Mouse (Mus musculus): ENCODE results near the gene Ldb3.

Gene Ldb3

DNA sequence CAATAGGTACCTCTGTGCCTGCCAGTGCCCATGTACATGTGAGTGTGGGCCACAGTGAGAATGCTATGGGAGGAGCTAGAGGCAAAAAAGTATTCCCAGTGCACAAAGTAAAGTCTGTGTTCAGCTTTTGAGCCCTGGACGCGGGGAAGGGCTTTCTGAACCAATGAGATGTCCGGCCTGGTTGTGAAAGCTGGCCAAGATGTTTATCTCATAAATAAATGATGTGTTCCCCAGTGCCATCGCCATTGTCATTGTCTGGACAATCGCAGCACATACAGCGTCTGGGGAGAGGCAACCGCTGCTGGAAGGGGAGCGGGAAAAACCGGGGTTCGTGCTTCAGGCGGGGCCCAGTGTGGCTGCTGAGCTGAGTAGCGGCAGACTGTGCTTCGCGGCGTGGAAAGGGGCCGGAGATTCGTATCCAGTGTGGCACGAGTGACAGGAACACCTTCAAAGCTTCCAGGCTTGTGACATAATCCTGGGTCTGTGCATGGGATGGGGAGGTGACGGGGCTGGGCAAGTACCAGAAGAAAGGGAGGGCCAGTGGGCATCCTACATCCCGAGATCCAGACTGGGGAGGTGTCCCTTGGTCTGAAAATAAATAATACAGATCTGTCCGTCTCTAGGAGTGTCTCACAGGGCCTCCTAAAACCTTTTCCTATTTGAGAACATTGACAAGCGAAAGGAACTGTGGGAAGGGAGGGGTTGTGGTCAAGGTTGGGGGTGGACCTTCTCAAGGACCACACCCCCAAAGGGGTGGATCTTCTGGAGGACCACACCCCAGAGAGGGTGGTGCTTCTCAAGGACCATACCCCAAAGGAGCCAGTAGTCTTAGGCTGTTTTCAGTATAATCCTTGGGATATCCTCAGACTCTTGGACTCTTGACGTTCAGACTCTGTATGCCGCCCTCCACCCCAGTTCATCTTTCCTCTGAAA lies 2.5 kb upstream of the Ldb3 start:
- DNase-seq (ENCODE audit: low spot score in 2 of 2): no peak

DNA sequence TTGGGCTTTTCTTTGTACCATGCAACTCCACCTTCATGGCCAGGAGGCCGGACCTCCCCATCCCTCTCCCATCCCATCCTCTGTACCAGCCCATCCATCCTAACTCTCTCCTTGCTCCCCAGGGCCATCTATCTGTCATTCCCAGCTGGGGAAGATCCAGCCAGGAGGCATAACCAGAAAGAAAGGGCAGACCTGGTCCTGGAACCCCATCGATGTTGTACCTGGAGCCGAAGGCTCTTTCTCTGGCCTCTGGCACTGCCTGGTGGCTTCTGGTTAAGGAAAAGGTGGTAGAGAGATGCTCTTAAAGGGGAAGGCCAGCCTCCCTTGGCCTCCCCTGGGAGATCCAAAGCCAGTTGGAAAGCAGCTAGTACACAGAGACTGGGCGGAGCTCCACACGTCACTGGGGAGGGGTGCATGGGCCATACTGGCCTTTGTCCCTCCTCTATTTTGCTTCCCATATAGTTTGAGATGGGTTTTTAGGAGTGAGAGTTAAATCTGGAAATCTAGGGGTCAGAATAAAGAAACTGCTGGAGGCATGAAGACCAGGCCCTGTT lies 1.6 kb upstream of the Ldb3 start:
- DNase-seq (ENCODE audit: low spot score in 2 of 2): no peak

DNA sequence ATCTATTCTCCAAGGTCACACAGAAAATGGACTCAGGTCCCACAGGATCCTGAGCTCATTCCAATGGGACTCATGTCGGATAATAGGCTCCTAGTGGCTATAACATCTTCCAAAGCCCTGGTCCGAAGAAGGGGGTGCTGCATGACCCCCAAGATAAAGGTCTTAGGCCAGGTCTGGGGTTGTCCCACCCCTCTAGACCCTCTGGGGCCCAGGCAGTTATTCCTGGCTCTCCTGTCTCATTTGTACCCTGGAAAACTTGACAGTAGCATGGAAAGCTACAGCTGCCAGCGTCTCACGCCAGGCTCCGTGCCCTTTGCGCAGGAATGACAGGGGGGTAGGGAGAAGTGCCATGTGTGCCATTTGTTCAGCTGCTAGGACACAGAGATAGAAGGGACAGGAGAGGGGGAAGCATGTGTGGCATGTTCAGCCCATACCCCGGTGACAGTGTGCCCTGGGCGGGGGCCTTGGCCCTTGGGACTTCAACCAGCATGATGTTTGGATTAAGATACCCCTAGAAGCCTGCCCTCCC lies 767 bp upstream of the Ldb3 start:
- no peak for DNase-seq (ENCODE audit: low spot score in 2 of 2)

DNA sequence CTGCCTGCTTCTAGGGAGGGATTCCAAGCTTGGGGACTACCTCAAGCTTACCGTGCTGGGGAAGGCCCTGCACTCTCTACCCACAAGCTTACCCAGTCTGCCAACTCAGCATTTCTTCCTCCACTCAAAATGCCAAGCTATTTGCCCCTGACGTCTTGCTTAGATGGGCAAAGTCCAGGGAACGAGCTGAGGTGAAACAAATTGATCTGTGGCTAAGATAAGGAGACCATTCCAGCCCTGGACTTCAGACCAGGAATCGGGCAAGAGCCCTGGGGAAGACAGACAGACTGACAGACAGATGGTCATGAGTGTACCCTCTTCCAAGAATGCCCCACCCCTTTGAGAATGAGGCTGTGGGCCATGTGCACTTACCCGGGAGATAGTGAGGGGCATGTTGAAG lies 477 bp downstream of the Ldb3 start:
- DNase-seq (ENCODE audit: low spot score in 2 of 2): no peak

DNA sequence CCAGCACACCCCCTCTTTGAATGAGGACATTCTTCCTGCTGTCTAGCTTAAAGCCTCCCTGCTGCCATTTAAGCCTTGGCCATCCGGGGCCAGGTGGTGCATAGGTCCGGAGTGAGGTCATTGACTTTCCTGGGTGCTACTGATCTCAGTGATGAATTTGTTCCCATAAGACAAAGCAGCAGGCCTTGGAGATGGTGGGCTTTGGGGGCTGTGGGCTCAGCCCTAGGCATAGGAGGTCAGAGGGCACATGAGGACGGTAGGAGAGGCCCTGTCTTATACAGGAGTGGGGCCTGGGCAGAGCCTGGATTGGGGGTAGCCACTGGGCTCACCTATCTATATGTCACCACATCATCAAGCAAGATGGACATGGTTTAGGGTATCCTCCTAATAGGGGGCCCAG lies 1.6 kb downstream of the Ldb3 start:
- no peak for DNase-seq (ENCODE audit: low spot score in 2 of 2)

DNA sequence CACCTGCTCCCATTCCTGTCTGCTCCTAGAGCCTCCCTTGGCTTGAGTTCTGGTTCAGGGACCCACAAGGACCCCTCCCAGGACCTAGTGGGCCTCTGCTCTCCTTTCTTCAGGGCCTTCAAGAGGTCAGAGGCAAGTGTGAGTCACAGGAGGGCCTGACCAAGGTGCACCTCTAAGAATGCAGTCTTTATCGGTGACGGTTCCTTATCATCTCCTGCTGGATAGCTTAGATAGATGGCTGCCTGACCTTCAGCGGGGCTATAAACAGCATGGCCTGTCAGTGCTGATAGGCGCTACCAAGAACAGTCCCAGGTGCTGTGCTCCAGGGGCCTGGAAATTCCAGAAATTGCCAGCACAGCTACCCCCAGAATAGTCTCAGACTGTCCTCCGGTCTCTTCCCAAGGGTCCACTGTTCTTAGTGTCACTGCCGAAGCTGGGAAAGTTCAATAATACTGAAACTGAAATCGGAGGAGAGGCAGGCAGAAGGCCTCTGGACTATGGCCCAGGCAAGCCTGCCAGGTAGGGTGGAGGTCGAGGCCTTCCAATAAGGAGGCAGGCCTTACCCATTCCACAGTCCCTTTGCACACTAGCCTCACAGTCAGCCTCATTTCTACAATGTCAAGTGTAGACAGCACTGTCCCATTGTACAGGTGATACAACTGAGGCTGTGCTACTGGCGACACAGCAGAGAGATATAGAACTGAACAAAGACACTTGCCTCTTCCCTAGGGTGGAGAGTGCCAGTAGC lies 3.0 kb downstream of the Ldb3 start:
- DNase-seq (ENCODE audit: low spot score in 2 of 2): no peak

DNA sequence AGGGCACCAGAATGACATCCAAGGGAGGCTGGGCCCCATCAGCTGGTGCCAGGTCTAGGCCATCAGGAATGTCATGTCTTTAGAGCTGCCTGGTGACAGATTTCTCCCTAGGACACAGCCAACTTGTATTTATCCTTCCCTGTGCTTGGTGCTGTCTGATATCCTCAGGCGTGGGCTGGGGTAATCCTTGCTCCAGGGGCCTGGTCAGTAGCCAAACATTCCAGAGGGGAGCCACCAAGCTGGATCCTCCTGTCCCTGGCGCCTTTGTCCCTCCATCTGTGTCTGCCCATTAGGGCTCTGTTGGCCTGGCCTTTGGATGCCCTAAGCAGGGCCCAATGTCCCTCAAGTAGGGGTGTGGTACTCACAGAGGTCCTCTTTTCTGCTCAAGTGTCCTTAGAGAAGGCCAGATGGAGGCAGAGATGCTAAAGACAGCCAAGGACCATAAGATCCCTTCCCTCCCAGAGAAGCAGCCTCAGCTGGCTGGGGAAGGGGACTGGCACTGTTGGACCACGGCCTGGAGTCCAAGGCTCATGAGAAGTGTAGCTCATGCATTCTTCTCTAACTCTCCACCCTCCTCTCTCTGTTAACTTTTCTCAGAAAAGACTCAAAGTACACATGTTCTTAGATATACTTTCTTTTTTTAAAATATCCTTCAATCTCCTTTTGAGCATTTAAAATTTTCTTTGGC lies 5.6 kb downstream of the Ldb3 start:
- DNase-seq (ENCODE audit: low spot score in 2 of 2): no peak

DNA sequence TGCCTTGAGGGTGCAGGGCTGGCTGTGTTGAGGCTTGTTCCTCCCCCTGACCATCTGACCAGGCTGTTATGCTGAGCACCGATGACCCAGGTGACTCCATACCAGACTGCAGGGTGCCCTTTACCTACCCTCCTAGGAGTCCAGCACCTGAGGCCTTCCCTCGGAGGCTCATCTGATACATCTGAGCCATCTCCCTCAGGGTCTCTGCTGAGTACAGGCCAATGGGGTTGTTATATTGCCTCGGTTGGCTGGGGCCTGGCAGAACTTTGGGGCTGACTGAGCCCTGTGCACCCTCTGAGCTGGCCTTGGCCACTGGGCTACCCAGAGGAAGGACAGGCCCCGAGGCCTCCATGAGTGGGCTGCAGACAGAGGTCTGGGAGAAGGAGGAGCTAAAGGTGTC lies 11.6 kb downstream of the Ldb3 start:
- no peak for DNase-seq (ENCODE audit: low spot score in 2 of 2)

DNA sequence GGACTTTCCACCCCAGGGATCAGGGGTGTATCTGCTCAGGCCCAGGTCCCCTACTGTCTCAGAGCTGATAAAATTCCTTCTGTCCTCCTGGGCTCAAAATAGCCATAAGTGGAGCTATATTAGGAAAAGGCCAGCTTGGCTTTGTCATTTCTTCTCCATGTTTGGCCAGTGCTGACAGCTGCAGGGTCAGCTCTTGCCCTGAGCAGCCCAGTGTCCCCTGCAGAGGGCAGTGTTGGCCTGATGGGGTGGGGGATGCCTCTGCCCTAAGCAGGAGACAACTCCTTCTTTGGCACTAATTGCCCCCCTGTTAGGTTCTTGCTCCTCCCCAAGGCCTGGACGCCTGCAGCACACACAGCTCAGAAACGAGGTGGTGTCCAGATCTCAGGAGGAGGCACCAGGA lies 14.4 kb downstream of the Ldb3 start:
- DNase-seq (ENCODE audit: low spot score in 2 of 2): no peak

DNA sequence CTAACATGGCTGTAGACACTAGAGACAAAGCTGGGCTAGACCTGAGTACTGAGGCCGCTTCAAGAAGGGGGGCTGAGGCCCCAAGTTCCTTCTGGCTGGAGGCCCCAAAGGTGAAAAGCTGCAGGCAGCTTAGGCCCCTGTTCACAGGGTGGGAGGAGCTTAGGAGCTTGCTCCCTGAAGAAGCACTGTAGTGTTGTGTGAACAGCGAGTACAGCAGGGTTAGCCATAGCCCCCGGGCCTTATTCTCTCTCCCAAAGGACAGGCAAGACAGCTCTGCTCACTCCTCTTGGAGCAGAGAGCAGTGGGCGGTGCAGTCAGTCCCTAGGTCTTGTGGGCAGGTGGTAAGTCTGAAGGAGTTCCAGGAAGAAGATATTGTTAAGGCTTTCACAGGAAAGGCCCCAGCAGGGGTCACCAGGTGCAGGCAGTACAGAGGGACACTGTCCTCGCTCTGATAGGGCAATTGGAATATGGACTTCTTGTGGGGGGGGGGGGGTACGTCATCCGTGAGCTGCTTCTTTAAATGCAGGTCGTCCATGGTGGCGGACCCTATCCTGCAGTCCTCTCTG lies 15.1 kb downstream of the Ldb3 start:
- no peak for DNase-seq (ENCODE audit: low spot score in 2 of 2)

DNA sequence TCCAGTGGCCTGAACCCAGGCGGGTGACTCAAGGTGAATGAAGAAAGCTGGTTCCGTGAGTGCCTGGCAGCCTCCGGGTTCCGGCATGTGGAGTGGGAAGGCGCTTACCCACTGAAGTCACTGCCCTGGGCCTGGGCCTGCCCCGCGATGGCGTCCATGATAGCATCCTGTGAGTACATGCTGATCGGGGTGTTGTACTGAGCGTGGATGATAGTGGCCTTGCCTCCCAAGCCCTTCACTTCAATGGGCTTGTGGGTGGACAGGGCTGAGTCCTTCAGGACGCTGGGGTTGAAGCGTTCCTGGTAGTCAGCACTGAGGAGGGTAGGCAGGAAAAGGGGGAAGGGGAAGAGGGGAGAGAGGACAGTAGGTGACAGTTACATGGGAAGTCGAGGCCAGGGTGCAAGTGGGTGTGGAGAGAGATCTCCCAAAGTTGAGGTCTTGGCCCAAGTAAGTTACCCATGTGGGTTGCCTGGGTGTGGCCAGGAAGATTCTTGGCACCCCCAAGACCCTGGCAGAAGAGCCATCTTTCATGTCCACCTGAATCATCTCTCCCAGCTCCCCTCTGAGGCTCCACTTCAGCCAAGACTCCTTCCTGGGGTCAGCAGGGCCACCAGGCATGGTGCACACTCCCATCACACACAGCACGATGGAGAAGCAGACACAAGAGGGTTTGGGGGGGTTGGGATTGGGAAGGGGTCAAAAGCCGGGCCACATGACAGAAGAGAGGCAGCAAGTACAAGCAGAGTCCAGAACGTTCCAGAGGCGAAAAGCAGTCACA lies 16.7 kb downstream of the Ldb3 start:
- no peak for DNase-seq (ENCODE audit: low spot score in 2 of 2)

DNA sequence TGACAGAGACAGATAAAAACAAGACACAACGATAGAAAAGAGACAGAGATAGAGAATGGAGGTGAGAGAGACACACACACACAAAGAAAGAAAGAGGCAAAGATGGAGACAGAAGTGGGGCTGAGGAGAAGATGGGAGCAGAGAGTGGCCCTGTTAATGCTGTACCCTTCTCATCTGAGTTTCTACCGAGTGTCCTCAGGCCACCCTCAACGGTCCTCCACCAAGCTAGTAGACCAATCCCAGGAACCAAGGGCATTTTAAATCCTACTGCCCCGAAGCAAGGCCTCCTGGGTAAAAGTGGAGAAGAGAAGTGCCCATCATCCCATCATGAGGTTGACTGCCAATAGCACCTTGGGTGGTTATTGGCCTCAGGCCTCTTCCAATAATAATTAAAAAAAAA lies 17.6 kb downstream of the Ldb3 start:
- DNase-seq (ENCODE audit: low spot score in 2 of 2): no peak

DNA sequence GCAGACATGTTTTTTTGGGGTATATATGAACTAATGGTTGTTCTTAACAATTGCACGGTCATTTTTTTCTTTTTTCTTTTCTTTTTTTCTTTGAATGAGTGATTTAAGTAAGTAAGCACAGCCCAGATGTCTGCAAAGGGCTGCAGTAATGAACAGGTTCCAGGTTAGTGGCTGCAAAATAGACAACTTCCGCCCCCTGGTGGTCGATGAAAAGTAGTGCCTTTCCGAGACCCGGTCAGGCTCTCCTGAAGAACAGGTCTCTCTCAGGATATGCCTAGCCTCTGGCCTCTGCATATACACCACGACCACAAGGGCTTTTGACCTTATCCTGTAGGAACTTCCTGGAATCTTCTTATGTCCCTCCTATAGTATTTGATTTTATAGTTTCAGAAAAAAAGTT lies 18.2 kb downstream of the Ldb3 start:
- peak; percentile 71 to 83 for DNase-seq (ENCODE audit: low spot score in 2 of 2)

DNA sequence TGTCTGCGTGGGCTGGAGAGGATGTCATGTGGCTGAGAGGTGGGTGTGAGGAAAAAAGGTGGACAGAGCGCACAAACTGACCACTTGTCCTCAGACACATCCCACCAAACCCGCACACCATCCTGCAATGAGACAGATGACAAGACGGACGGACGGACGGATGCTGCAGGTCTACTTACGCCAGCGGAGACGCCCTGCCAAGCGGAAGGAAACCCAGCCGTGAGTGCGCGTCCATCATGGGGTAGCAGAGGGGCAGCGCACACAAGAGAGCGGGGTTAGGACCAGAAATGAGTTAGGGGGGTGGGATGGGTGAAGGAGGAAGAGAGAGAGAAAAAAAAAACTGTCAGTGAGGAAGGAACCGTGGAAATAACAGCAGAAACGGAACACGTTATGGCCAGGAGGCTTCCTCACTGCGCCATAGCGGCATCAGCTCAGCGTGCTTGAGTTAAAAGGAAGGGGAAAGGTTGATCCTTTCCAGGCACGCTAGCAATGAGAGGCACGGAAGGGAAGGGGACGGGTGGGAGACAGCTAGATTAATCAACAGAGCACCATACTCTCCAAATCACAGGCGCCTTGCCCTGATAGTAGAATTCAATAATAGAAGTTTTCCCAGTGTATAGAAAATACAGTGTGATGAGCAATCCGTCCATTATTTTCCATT lies 18.8 kb downstream of the Ldb3 start:
- DNase-seq (ENCODE audit: low spot score in 2 of 2): no peak

DNA sequence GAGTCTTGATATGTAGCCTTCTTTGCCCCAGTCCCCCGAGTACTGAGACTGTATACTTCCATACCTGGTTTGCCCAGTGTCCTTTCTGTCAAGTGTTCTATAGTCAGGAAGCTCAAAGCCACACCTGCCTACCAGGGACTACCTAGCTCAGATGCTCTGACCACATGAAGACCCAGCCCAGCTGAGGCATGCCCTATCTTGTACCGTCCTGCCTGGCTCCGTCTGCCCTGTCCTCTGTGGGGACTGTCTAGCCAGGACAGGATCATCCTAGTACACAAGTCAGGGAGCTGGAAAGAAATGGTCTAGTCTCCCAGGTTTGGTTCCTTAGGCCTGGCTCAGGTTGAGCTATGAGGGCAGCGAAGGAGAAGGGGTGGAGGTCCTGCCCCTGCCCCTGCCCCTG lies 19.9 kb downstream of the Ldb3 start:
- no peak for DNase-seq (ENCODE audit: low spot score in 2 of 2)

DNA sequence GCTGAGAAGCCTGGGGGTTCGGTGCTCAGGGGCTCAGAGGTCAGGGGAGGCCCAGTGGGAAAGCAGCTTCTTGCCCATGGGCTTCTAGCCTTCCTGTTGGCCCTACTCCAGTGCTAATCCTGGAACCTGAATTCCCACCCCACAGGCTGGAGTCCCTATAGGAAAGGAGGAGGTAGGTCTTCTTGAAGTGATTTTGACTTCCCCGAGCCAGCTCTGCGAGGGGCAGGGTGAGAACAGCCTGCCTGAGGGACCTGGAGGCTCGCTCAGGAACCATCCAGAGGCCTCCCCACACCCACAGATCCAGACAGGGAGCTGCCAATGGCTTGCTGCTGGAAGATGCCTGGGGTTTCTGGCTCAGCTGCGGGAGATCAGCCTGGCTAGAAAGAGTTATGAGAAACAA lies 20.8 kb downstream of the Ldb3 start:
- DNase-seq (ENCODE audit: low spot score in 2 of 2): no peak

DNA sequence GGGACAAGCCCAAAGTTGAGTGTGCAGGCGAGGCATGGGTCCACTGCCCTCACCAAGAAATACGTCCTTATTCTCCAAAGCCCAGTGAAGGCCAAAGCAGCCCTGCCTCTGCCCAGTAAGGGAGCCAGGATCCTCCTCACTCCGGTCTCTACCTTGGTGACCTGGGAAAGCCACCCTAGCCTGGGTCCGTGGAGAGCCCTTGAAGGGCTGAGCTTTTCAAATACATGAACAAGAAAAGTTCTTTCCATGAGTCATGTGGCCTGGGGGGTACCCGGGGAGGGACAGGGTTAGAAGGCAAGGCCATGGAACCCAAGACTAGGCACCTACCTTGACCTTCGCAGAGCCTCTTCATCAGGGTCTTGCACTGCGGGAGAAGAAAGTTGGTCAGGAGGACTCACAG lies 22.0 kb downstream of the Ldb3 start:
- no peak for DNase-seq (ENCODE audit: low spot score in 2 of 2)

DNA sequence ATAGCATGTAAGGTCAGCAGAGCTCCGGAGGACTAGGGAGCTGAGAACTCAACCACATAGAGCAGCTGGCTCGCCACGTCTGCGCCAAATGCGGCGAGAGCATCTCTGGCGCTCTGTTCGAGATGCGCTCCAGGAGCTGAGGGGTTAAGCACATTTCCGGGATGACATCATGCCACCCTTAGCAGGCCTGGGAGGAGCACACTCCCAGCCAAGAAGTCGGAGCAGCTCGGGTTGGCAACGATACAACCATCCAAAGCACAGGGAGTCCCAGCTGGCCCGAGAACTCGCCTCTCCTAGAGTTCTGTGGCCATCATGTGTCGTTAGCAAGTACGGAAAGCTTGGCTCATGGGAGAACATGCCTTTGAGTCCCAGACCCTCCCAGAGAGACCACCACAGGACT lies 22.8 kb downstream of the Ldb3 start:
- DNase-seq (ENCODE audit: low spot score in 2 of 2): peak in 1 of 2 experiments; percentile 24

DNA sequence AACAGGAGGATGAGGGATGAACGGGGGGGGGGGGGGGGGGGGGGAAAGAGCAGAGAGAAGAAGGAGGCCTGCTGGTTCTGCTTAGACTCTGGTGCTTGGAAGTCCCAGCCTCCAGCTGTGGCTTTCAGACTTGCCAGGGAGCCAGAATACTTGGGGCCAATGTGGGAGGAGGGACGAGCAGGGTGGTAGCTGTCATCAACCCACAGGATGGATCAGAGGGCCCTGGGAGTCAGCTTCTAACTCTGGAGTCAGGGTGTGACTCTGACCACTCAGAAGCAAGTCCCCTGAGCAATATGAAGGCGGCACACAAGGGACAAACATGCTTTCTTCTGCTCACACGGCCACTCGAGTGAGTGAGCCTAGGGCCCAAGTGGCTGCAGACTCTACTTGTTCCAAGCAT lies 23.8 kb downstream of the Ldb3 start:
- DNase-seq (ENCODE audit: low spot score in 2 of 2): no peak

DNA sequence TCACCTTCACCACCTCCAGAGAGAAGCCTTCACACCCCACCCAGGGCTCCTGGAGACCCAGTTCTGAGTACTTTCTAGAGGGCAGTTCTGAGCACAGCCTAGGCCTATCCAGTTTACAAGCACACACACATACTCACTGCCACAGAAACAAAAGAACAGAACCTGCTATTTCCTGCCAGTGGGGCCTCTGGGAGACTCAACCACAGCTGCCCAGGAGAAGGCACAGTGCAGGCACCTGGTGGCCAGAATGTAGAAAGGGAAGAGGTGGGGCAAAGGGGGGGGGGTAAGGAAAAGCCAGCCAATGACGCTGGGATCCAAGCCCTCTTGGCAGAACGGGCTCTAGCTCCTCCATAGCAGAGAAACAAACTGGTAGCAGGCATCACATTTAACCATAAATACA lies 26.1 kb downstream of the Ldb3 start:
- no peak for DNase-seq (ENCODE audit: low spot score in 2 of 2)

Data from cerebellum, postnatal 4 days (tissue).